Mouse (Mus musculus): ENCODE data around the gene Wdr90.

Gene Wdr90

GRCm38 (mm10) chr17:25831451-25832281 lies 29.6 kb downstream of the Wdr90 start:
- DNase-seq (ENCODE audit: inconsistent ontology term) = no peak

GRCm38 (mm10) chr17:25830806-25831431 lies 30.4 kb downstream of the Wdr90 start:
- DNase-seq (ENCODE audit: inconsistent ontology term) = no peak

DNA sequence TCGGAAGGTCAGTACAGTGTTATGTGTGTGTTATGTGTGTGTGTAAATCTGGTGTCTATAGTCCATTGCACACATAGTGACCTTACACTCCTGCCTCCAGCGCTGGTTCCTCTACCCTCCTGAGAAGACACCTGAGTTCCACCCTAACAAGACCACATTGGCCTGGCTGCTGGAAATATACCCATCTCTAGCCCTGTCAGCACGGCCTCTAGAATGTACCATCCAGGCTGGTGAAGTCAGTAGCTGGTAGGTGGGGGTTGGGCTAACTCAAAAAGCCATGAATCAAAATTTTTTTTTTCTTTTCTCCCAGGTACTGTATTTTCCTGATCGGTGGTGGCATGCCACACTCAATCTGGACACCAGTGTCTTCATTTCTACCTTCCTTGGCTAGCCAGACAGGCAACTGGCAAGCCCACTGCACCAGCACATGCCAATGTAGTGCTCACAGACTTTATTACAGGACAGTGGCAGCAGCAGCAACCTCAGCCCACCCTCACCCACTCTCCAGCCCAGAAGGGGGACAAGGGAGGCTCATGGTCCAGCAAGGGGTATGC lies 31.0 kb downstream of the Wdr90 start:
- no peak for DNase-seq (ENCODE audit: inconsistent ontology term)

DNA sequence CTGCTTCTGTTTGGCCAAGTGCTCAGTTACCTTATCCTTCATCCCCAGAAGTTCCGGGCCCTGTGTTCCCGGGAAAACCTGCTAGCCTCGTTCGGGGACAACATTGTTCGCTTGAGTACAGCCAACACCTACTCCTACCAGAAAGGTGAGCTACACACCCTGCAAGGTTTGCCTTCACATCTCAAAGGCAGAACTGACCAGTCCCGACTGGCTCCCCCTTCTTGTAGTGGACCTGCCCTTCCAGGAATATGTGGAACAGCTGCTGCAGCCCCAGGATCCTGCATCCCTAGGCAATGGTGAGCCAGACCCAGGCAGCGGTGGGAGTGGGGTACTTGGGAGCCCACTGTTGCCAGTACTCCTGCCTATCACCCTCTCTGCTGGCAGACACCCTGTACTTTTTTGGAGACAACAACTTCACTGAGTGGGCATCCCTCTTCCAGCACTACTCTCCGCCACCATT lies 31.7 kb downstream of the Wdr90 start:
- no peak for DNase-seq (ENCODE audit: inconsistent ontology term)

- DNase-seq (ENCODE audit: inconsistent ontology term) = peak; percentile 76
Observed at GRCm38 (mm10) chr17:25828712-25829557, 32.4 kb downstream of the Wdr90 start, which contains the start of gene Jmjd8. TSS of gene Jmjd8 (plus strand) at chr17:25828867.

DNA sequence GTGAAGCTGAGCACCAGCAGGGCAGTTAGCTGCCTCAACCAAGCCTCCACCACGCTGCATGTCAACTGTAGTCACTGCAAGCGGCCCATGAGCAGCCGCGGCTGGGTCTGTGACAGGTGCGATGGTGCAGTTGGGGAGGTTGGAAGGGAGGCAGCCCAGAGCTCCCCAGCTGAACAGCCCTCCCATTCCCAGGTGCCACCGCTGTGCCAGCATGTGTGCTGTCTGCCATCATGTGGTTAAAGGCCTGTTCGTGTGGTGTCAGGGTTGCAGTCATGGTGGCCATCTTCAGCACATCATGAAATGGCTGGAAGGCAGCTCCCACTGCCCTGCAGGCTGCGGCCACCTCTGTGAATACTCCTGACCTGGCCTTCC lies 33.1 kb downstream of the Wdr90 start:
- no peak for DNase-seq (ENCODE audit: inconsistent ontology term)

DNA sequence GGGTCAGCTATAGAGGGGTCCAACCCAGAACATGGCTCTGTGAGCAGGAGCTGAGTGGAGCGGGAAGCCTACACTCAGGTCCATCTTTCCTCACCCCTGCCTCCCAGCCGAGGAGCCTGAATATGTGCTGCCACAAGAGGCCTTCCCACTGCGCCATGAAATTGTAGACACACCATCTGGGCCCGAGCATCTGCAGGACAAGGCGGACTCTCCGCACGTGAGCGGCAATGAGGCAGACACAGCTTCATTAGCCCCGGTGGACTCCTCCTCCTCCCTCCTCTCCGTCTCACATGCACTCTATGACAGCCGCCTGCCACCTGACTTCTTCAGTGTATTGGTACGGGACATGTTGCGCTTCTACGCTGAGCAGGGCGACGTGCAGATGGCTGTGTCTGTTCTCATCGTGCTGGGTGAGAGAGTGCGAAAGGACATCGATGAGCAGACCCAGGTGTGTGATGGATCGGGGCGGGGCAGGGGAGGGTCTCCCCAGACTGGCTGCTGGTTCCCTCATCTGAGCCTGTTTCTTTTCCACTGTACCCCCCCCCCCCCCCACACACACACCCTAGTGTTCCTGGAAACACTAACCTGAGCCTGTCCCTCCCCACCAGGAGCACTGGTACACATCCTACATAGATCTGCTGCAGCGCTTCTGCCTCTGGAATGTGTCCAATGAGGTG lies 33.6 kb downstream of the Wdr90 start:
- DNase-seq (ENCODE audit: inconsistent ontology term) = no peak

GRCm38 (mm10) chr17:25827011-25827410 lies 34.3 kb downstream of the Wdr90 start:
- no peak for DNase-seq (ENCODE audit: inconsistent ontology term)

- no peak for DNase-seq (ENCODE audit: inconsistent ontology term)
Observed at GRCm38 (mm10) chr17:25825984-25826570, 35.2 kb downstream of the Wdr90 start.

DNA sequence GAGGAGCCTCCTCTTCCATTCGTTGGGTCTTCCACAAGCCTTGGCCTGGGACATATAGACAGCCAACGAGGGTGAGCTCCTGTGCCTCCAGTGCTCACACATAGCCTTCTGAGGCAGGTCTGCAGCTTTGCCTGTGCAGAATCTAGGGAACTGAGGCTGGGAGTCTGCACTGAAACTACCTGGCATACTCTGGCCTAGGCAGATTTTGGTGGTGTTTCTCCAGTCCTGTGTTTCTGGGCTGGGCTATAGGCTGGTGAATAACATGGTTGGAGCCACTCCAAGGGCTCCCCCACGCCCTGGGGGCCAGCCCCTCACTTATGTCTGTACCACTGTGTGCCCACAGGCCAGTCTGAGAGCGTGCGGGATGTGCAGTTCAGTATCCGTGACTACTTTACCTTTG lies 36.0 kb downstream of the Wdr90 start:
- no peak for DNase-seq (ENCODE audit: inconsistent ontology term)

DNA sequence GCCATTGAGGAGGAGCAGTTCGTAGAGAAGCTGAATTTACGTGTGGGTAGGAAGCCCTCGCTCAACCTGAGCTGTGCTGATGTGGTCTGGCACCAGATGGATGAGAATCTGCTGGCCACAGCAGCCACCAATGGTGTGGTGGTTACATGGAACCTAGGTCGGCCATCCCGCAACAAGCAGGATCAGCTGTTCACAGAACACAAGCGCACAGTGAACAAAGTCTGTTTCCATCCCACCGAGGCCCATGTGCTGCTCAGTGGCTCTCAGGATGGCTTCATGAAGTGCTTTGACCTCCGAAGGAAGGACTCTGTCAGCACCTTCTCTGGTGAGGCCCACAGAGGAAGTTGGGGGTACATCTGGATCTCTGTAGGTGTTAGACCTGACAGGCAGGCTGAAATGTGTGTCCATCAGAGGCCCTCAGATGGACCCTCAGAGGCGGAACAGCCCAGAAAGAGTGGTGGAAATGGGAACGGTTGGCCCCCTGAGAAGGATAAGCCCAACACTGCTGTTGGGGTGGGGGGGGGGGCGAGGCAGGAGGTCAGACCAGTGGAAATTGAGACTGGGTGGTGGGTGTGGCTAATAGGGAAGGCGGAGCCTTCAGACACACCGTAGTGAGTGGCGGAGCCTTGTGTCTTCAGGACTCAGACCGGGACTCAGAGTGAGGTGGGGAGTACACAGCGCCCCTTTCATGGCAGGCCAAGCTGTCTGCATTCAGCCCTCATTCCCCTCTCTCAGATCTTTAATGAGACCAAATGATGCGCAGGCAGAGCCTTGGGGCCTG lies 36.7 kb downstream of the Wdr90 start:
- no peak for DNase-seq (ENCODE audit: inconsistent ontology term)

GRCm38 (mm10) chr17:25823452-25823851 lies 37.8 kb downstream of the Wdr90 start, which contains the start of gene Wdr24:
TSS of gene Wdr24 (plus strand) at chr17:25823627.
- DNase-seq (ENCODE audit: inconsistent ontology term) = peak; percentile 64

DNA sequence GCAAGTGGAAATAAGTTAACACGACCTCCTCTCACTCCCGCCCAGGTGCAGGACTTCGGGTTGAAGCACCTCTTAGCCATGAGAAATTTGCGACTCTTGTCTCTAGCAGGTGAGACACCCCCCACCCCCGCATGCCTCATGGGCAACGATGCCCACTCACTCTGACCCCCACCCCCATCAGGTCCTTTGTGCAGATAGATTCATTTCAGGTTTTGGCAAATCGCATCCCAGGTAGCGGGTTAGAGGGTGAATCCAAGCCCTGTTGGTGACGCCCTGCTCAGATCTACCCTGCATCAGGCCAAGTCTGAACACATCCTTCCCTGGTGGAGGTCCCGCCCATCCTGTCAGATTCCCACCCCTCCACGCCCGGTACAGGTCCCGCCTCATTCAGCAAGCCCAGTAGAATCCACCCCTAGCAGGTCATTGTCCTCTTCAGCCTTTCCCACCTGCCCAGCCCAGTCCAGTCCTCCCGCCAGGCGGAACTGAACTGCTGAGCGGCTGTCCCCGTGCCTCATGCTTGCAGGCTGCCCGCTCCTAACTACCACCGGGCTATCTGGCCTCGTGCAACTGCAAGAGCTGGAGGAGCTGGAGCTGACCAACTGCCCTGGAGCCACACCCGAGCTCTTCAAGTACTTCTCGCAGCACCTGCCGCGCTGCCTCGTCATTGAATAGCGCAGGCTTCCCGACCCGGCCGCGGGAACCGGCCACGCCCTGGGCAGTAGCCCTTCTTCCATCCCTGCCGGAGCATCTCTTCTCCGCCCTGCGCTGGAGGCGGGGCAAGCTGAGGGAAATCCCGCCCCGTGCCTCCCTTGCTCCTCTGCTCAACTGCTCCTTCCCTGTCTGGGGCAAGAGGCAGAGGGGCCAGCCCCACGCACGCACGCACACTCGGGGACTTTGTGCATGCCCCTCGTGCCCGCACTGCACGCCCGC lies 42.2 kb downstream of the Wdr90 start:
- DNase-seq (ENCODE audit: inconsistent ontology term) = no peak

DNA sequence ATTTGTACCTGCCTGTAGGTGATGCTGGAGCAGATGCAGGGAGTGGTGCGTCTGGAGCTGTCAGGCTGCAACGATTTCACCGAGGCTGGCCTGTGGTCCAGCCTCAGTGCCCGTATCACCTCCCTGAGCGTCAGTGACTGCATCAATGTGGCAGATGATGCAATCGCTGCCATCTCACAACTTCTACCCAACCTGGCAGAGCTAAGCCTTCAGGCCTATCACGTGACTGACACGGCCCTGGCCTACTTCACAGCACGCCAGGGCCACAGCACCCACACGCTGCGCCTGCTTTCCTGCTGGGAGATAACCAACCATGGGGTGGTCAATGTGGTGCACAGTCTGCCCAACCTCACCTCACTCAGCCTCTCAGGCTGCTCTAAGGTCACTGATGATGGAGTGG lies 43.6 kb downstream of the Wdr90 start:
- no peak for DNase-seq (ENCODE audit: inconsistent ontology term)

GRCm38 (mm10) chr17:25813471-25813870 lies 47.8 kb downstream of the Wdr90 start:
- DNase-seq (ENCODE audit: inconsistent ontology term) = peak; percentile 93

DNA sequence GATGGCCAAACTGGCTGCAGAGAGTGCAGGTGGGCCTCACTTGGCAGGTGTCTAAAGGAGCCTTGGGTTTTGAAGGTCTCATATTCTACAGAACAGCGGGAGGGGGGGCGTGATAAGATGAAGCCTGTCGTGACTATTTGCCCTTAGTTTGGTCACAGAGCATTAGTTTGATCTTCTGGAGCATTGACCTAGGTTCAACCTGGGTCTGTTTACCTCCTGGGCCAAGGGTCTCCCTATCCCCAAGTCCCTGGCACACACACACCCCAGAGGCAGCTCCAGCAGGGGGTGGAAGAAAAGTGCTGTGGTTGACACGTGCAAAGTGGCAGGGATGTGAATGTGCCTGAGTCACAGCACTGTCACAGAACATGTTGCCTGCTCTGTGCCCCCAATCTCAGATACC lies 50.4 kb downstream of the Wdr90 start:
- no peak for DNase-seq (ENCODE audit: inconsistent ontology term)

- no peak for DNase-seq (ENCODE audit: inconsistent ontology term)
Observed at GRCm38 (mm10) chr17:25809606-25810340, 51.5 kb downstream of the Wdr90 start.
